Mouse (Mus musculus) embryonic facial prominence, embryonic 14.5 days (tissue): ENCODE measurements around the gene Cbx5. TPM values are rescaled to one million over a fixed set of nuclear protein-coding genes. Genes with fewer than 3 reads are reported as not detected.

Experiments
- ATAC-seq: fragments of 200-750 bp; cut with Nextera tagmentation; 2 replicates; pipeline ENCODE4 v1.8.0; 2017; ENCODE audit warnings: low read depth, moderate number of reproducible peaks, moderate TSS enrichment
- DNase-seq: peaks from one replicate; pipeline ENCODE4 v3.0.0-alpha.2; 2015; ENCODE audit warnings: low spot score
- H3K27ac ChIP-seq: fragments of 300-500 bp; sonication (generic); replicated peaks from 2 replicates; pipeline ENCODE4 v1.5.1; 2014; ENCODE audit warnings: low read depth, mild to moderate bottlenecking, low read length, moderate library complexity
- H3K27me3 ChIP-seq: fragments of 300-500 bp; sonication (generic); replicated peaks from 2 replicates; pipeline ENCODE4 v1.6.1; 2014; ENCODE audit warnings: low read length; ENCODE audit not compliant: control insufficient read depth, insufficient read depth
- H3K36me3 ChIP-seq: fragments of 300-500 bp; sonication (generic); 2 replicates; pipeline ENCODE4 v1.6.1; 2014; ENCODE audit warnings: low read length, mixed read lengths; ENCODE audit not compliant: control insufficient read depth, insufficient read depth
- H3K4me1 ChIP-seq: fragments of 300-500 bp; sonication (generic); 2 replicates; pipeline ENCODE4 v1.6.1; 2014; ENCODE audit warnings: antibody characterized with exemption, low read length; ENCODE audit not compliant: control insufficient read depth, insufficient read depth
- H3K4me2 ChIP-seq: fragments of 300-500 bp; sonication (generic); 2 replicates; pipeline ENCODE4 v1.6.1; 2014; ENCODE audit warnings: low read depth, mild to moderate bottlenecking, low read length, moderate library complexity, mixed read lengths
- H3K4me3 ChIP-seq: fragments of 300-500 bp; sonication (generic); 2 replicates; pipeline ENCODE4 v1.5.1; 2014; ENCODE audit warnings: low read depth, mild to moderate bottlenecking, low read length
- H3K9ac ChIP-seq: fragments of 300-500 bp; sonication (generic); 2 replicates; pipeline ENCODE4 v1.6.1; 2014; ENCODE audit warnings: low read depth, mild to moderate bottlenecking, low read length, moderate library complexity, mixed read lengths
- H3K9me3 ChIP-seq: fragments of 300-500 bp; sonication (generic); 2 replicates; pipeline ENCODE4 v1.6.1; 2016; ENCODE audit warnings: low read length; ENCODE audit not compliant: control insufficient read depth
- WGBS: fragments of 180-500 bp; shearing (Covaris S2); extraction: QIAGEN DNeasy Blood & Tissue Kit; methylation state at CpG from one replicate; pipeline ENCODE4 v1.1.7; 2014; 5-methylcytosine and 5-hydroxymethylcytosine counted together
- polyA plus RNA-seq: library from polyadenylated mRNA; unstranded; fragments of >200 nt; fragmentation: Nextera tagmentation; extraction: Ambion mirVana; gene quantifications from 2 replicates; pipeline ENCODE4 v1.2.1, GENCODE M21; 2014

Gene Cbx5
- polyA plus RNA-seq = 112 and 126 TPM in 2 replicates

GRCm38 (mm10) chr15:103239685-103240159 is at the start of gene Cbx5:
Gene Cbx5 (minus strand): TSS chr15:103239816.
- Histone ChIP-seq H3K4me1 (peaks cover 23% of the 10 kb centered on the region), H3K27me3 (no peaks in the 10 kb centered on the region), H3K27ac (peak within 1 kb of the TSS; percentile 97), H3K9ac (peak within 1 kb of the TSS; percentile 92), H3K4me3 (peak within 1 kb of the TSS; percentile 79), H3K4me2 (peak within 1 kb of the TSS; percentile 87), H3K36me3 (peaks cover 50% of the 10 kb centered on the region), H3K9me3 (no peaks in the 10 kb centered on the region)
- DNase-seq = peak; percentile 99
- peak; percentile 94 for ATAC-seq
- 0% methylated on average over 39 of the region's 39 CpGs for WGBS

DNA sequence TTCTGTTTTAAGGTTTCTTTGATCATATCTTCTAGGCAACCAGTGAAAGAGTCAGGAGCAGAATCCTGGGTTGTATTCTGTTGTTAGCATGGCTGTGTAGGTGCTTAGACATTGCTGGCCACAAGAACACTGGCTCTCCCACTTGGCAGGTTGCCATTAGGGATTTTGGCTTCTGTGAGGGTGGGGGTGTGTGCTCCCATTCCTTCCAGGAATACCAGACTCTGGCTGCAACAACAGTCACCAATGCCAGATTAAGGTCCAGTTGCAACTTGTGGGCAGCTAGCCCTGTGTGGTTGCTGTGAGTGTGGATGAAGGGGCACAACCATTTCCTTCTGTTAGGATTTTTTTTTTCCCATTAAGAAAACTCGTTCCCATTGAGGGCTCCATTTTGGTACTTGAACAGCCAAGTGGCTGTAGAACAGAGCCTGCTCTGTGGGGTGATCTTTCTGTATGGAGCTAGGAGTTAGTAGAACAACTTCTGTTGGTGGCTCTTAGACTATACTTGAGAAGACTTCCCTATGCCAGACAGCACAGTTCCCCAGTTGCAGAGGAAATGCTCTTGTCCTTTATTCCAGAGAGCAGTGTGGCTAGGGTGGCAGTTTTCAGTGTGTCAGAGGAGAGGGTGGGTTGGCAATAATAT is 46.3 kb upstream of the Cbx5 start:
- Histone ChIP-seq H3K36me3 (peaks cover 25% of the 10 kb centered on the region), H3K4me3 (no peak overlapping the region), H3K4me2 (no peak overlapping the region), H3K27me3 (no peaks in the 10 kb centered on the region), H3K27ac (peak overlapping the region; percentile 63), H3K9me3 (no peaks in the 10 kb centered on the region), H3K9ac (no peak overlapping the region), H3K4me1 (peaks cover 17% of the 10 kb centered on the region)
- ATAC-seq = peak; percentile 51
- 68% methylated on average over 1 of the region's 1 CpGs for WGBS
- DNase-seq = peak; percentile 74

- H3K27me3 ChIP-seq = no peaks in the 10 kb centered on the region
- DNase-seq (no peak), ATAC-seq (no peak)
- peak overlapping the region; percentile 63; the same call in 1 of the 2 replicates for H3K27ac ChIP-seq
- WGBS = 35% methylated on average over 2 of the region's 2 CpGs
- H3K9me3 ChIP-seq = no peaks in the 10 kb centered on the region
- H3K4me3 ChIP-seq = no peak overlapping the region
- peaks cover 17% of the 10 kb centered on the region for H3K4me1 ChIP-seq
- H3K4me2 ChIP-seq = no peak overlapping the region
- peaks cover 16% of the 10 kb centered on the region; the same call in 1 of the 2 replicates for H3K36me3 ChIP-seq
- no peak overlapping the region for H3K9ac ChIP-seq
Observed at GRCm38 (mm10) chr15:103284647-103285046, 45.0 kb upstream of the Cbx5 start.

DNA sequence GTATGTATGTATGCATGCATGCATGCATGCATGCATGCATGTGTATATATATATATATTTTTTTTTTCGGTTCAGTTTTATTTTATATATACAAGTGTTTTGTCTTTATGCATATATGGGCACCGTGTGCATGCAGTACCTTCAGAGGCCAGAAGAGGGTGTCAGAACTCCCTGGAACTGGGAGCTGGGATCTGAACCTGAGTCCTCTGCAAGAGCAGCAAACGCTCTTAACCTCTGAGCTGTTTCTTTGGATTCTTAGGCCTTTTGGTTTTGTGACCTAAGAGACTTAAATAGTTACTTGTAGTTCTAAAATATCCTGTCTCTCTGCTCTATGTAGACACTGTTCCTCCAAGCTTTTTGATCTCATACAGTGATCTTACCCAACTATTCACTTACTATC is 44.5 kb upstream of the Cbx5 start:
- H3K4me1 ChIP-seq = peaks cover 17% of the 10 kb centered on the region
- ATAC-seq = no peak
- H3K9me3 ChIP-seq = no peaks in the 10 kb centered on the region
- no peak overlapping the region for H3K9ac ChIP-seq
- peaks cover 16% of the 10 kb centered on the region; the same call in 1 of the 2 replicates for H3K36me3 ChIP-seq
- no peak overlapping the region for H3K27ac ChIP-seq
- no peak overlapping the region for H3K4me3 ChIP-seq
- no peaks in the 10 kb centered on the region for H3K27me3 ChIP-seq
- no peak overlapping the region for H3K4me2 ChIP-seq
- WGBS = 58% methylated on average over 3 of the region's 3 CpGs
- DNase-seq = no peak

DNA sequence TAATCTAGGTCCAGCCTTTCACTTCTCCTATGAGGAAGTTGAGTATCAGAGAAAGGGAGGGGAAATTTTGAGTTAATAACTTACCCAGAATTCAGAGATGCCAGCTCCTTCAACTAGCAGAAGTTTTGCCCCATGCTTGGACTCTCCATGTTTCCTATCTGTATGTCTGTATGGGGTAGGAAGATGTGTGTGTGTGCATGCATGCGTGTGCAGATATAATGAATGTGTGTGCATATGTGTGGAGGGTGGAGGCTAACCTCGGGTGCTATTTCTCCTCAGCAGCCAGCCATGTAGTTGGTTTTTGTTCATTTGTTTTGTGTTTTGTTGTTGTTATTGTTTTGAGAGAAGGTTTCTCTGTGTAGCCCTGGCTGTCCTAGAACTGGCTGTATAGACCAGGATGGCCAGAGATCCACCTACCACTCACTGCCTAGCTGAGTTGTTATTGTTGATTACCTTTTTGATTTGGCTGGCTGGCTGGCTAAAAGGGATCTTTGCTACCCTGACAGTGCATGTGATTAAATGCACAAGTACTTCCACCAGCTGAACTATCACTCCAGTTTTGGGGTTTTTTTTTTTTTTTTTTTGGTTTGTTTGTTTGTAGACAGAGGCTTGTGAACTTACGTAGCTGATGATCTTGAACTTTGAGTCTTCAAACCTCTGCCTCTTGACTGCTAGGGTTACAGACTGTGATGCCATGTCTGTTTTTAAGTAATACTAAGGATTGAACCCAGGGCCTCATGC is 42.0 kb upstream of the Cbx5 start:
- no peak for ATAC-seq
- H3K4me2 ChIP-seq = no peak overlapping the region
- H3K9me3 ChIP-seq = no peaks in the 10 kb centered on the region
- H3K9ac ChIP-seq = no peak overlapping the region
- H3K27me3 ChIP-seq = no peaks in the 10 kb centered on the region
- 93% methylated on average over 3 of the region's 3 CpGs for WGBS
- no peak overlapping the region for H3K27ac ChIP-seq
- no peak for DNase-seq
- 0 out of 2 replicates have a peak, but pooled peaks cover 5% of the 10 kb centered on the region for H3K36me3 ChIP-seq
- H3K4me1 ChIP-seq = peaks cover 17% of the 10 kb centered on the region
- no peak overlapping the region for H3K4me3 ChIP-seq

DNA sequence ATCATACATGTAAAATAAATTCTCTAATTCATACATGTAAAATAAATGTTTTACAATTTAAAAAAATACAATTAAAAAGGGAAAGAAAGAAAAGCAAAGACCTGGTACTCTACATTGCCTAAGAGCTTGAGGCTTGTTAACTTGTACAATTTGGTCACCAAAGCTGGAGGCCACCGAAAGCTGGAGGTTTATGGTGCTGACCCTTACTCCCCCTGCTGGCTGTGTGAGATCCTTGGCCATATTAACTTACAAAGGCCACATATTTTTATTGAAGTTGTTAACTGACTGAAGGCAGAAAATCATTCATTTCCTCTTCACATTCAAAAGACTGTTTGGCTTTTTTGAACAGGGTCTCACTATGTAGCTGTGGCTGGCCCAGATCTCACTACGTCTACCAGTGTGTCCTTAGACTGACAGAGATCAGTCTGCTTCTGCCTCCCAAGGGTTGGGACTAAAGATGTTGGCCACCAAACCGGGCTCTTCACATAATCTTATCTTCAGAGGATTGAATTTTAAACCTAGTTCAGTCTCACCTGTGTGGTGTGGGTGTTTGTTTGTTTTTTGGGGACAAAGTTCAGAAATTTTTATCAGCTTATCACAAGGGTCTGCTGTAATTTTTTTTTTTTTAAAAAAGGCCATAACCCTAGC is 41.3 kb upstream of the Cbx5 start:
- no peak overlapping the region for H3K9ac ChIP-seq
- H3K27ac ChIP-seq = no peak overlapping the region
- H3K4me1 ChIP-seq = peaks cover 13% of the 10 kb centered on the region
- H3K36me3 ChIP-seq = 0 out of 2 replicates have a peak, but pooled peaks cover 3% of the 10 kb centered on the region
- 68% methylated on average over 3 of the region's 3 CpGs for WGBS
- no peak overlapping the region for H3K4me2 ChIP-seq
- peak; percentile 58 for DNase-seq
- H3K4me3 ChIP-seq = no peak overlapping the region
- no peaks in the 10 kb centered on the region for H3K27me3 ChIP-seq
- no peaks in the 10 kb centered on the region for H3K9me3 ChIP-seq
- ATAC-seq = no peak

- Histone ChIP-seq H3K27me3 (no peaks in the 10 kb centered on the region), H3K4me3 (no peak overlapping the region), H3K4me1 (0 out of 2 replicates have a peak, but pooled peaks cover 2% of the 10 kb centered on the region), H3K36me3 (0 out of 2 replicates have a peak, but pooled peaks cover 3% of the 10 kb centered on the region), H3K4me2 (no peak overlapping the region), H3K9ac (no peak overlapping the region), H3K27ac (no peak overlapping the region), H3K9me3 (no peaks in the 10 kb centered on the region)
- 61% methylated on average over 3 of the region's 3 CpGs for WGBS
- DNase-seq (no peak), ATAC-seq (no peak)
Observed at GRCm38 (mm10) chr15:103279750-103280149, 40.1 kb upstream of the Cbx5 start.

- DNase-seq (no peak), ATAC-seq (no peak)
- H3K4me1 ChIP-seq = peaks cover 7% of the 10 kb centered on the region
- H3K27me3 ChIP-seq = no peaks in the 10 kb centered on the region
- no peak overlapping the region for H3K4me3 ChIP-seq
- H3K9me3 ChIP-seq = no peaks in the 10 kb centered on the region
- H3K4me2 ChIP-seq = no peak overlapping the region
- 0 out of 2 replicates have a peak, but pooled peaks cover 3% of the 10 kb centered on the region for H3K36me3 ChIP-seq
- 48% methylated on average over 7 of the region's 7 CpGs for WGBS
- no peak overlapping the region for H3K27ac ChIP-seq
- H3K9ac ChIP-seq = 0 out of 2 replicates have a peak overlapping the region, but pooled peaks have one; percentile 14
Observed at GRCm38 (mm10) chr15:103277949-103278348, 38.3 kb upstream of the Cbx5 start.
